Mouse (Mus musculus) liver, adult 2 months (tissue): Measurements from ENCODE around the gene Chst3.

Experiments
- CTCF ChIP-seq: fragments of 200-500 bp; IDR thresholded peaks from 2 replicates; pipeline ENCODE4 v1.5.1; 2011; ENCODE audit warnings: low read depth, low read length, control low read depth
- POLR2A ChIP-seq: fragments of 200-500 bp; IDR thresholded peaks from 2 replicates; pipeline ENCODE4 v1.6.1; 2011; ENCODE audit warnings: low read length, control low read depth; ENCODE audit not compliant: insufficient read depth; ENCODE audit errors: extremely low read depth

GRCm38 (mm10) chr10:60262386-60262785, 43.3 kb upstream of the Chst3 start:
- TF ChIP-seq POLR2A (no peak), CTCF (no peak)
